Mouse (Mus musculus) gastrocnemius, postnatal 4 days (tissue): ENCODE measurements around the gene Il6ra. TPM values are rescaled to one million over a fixed set of nuclear protein-coding genes. Genes with fewer than 3 reads are reported as not detected.

ENCODE experiments used
- DNase-seq, 2 experiments: peaks; one replicate each; pipeline ENCODE4 v3.0.0; 2021 to 2022; ENCODE audit warnings: low spot score in 2 of 2, mixed read lengths in 2 of 2
- long read RNA-seq, 2 experiments: library from polyadenylated mRNA; stranded (forward); transcript quantifications; one replicate each; pipeline ENCODE4 v2.0.0; 2021
- total RNA-seq, 2 experiments: library from RNA; stranded (reverse); gene quantifications; 2 replicates each; pipeline ENCODE4 v1.2.3; 2021

Gene Il6ra
- total RNA-seq = 1 to 10 TPM; 3.8 to 4.2 TPM
- long read RNA-seq, experiment 1 = 0 reads
- long read RNA-seq, experiment 2, full-length matches to known transcripts = 1 of 2 reads
- long read RNA-seq, experiment 2, partial matches to known transcripts = 0 of 2 reads
- long read RNA-seq, experiment 2, other reads (novel, unspliced or antisense) = 1 of 2 reads

GRCm38 (mm10) chr3:89912543-89913391 lies at the start of gene Il6ra:
Il6ra (minus strand) TSS chr3:89913196.
- peak; percentile 58 to 84 for DNase-seq

- DNase-seq = peak; percentile 39 to 48
These were observed 49.2 kb upstream of the Il6ra start for GRCm38 (mm10) chr3:89962059-89962750.

- no peak for DNase-seq
These were observed 48.4 kb upstream of the Il6ra start for GRCm38 (mm10) chr3:89961436-89961835.

DNA sequence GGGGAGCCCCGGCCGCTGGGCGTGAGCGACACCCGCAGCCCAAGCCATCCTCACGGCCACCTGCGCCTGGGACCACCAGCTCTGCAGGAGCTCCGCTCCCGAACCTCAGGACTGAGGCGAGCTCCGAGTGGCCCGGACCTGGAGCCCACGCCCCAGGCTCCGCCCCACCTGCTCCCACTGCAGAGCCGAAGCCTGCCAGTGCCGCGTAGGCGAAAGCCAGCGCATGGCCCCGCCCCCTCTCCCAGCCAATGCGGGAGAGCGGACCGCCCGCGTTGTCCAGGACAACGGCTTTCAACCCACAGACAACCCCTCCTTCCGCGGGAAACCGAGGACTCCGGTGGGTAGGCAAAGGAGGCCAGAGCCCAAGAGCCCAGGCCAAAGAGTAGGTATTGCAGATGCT lies 47.5 kb upstream of the Il6ra start:
- DNase-seq = peak; percentile 89 to 93

- DNase-seq = no peak
These were observed 46.4 kb upstream of the Il6ra start for GRCm38 (mm10) chr3:89959435-89959834.

GRCm38 (mm10) chr3:89957880-89958279 lies 44.9 kb upstream of the Il6ra start:
- DNase-seq = no peak

- DNase-seq = no peak
These were observed 43.4 kb upstream of the Il6ra start for GRCm38 (mm10) chr3:89956177-89956971.

GRCm38 (mm10) chr3:89953420-89953819 lies 40.4 kb upstream of the Il6ra start:
- DNase-seq = peak; percentile 61 to 71

- DNase-seq = no peak
These were observed 35.7 kb upstream of the Il6ra start for GRCm38 (mm10) chr3:89948655-89949054.

DNA sequence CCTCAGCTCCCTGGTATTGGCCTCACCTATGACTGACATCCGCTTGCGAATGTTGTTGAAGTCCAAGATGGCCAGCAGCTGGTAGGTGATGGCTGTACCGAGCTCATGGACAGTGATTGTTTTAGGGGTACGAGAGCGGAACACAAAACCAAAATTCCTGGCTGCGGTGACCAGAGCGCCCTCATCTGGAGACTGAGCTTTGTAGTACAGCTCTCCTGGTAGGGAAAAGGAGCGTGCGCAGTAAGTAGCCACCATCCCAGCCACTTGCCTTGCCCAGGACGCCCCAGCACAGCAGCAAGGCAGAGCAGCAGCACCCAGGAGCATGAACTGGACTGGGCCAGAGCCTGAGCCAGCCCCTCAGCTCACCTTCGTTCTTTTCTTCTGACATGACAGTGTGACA lies 35.0 kb upstream of the Il6ra start:
- no peak for DNase-seq

- DNase-seq = no peak
These were observed 32.0 kb upstream of the Il6ra start for GRCm38 (mm10) chr3:89945026-89945425.

DNA sequence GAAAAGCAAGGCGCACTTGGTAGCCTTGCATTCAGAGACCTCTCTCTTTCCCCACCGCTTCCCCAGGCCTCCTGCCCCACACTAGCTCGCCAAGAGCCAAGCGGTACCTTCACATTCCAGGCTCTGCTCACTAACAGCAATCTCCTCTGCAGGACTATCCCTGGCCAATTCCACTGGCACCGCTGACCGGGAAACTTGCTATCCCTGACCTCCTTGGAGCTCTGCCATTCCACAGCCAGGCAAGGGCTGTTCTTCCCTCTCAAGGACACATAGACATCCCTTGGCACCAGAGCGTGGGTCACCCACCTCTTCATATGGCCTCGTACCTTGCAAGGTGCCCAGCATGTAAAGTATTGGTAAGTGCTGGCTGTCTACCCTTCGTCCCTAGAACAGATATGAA lies 29.9 kb upstream of the Il6ra start:
- DNase-seq = no peak

- DNase-seq = no peak
These were observed 23.5 kb upstream of the Il6ra start for GRCm38 (mm10) chr3:89936495-89936894.

- DNase-seq = no peak
These were observed 19.9 kb upstream of the Il6ra start for GRCm38 (mm10) chr3:89932925-89933324.

GRCm38 (mm10) chr3:89928956-89929355 lies 16.0 kb upstream of the Il6ra start:
- no peak for DNase-seq

DNA sequence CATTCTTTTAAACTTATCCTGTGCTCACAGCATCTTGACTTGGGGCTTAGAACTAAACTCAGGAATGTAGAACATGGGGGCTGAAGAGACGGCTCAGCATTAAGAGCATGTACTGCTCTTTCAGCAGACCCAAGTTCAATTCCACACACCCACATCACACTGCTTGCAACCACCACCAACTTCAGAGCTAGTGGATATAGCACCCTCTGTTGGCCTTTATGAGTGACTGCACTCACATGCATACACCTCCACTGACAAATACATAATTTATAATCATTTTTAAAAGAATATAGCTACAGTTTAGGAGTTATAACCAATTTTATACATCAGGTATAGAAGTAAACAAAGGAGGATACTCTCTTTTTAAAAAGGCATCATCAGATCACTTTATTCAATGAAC lies 13.4 kb upstream of the Il6ra start:
- DNase-seq = no peak

- DNase-seq = no peak
These were observed 7.7 kb upstream of the Il6ra start for GRCm38 (mm10) chr3:89920711-89921110.

DNA sequence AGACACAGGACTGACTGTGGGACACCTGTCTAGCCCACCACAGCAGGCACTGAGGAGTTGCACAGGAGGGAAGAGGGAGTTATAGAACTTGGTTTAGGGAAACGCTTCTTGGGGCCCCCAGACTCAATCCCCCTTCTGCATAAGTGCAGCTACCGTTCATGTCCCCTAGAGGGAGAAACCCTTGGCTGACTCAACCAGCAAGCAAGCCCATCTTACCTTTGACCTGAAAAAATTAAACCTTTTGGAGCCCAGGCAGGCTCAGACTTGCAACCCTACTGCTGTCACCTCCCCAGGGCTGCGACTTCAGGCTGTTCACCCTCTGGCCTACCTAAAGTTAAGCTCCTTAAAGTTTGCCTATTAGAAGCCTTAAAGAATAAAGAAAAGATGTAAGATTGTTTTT lies 4.4 kb upstream of the Il6ra start:
- no peak for DNase-seq

DNA sequence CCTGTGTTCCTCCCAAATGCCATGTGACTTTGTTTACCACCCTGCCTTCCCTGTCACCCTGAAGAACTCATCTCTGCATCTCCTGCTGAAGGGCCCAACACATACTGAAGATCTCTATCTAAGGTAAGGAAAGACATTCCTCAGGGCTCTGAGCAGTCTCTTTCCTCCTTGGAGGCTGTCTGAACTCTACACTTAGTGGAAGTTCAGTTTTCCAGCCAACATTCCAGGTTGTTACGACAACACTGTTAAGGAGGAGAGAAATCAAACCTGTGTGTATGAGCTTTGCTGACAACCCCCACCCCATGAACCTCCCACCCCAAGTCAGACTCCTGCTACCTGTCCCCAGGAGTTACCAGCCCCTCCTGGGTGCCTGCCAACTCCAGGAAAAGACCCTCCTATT lies 3.6 kb upstream of the Il6ra start:
- no peak for DNase-seq

DNA sequence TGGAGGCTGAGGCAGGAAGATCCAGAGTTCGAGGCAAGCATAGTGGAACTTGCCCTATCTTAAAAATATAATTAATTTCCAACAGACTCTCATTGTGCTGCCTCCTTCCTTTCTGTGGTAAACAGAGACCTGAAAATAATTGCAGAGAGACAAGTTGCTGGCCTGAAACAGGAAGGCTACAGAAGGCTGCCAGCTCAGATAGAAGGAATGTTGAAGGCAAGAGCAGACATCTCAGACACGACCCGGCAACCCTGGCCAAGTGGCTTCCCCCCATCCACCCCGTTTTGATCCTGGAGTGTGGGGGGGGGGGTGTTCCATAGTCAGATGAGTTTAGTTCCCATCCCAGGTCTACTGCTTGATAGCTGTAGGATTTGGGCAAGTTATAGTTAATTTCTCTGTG lies 1.7 kb upstream of the Il6ra start:
- no peak for DNase-seq

GRCm38 (mm10) chr3:89912108-89912542 lies 871 bp downstream of the Il6ra start:
- DNase-seq = no peak
